Mouse (Mus musculus): ENCODE data around the gene H2afy.
"Not testable (repeated sequence)": the region's sequence is repeated elsewhere in the genome, so short reads cannot be mapped to it uniquely, and the experiment has no call there.

H2afy gene

DNA sequence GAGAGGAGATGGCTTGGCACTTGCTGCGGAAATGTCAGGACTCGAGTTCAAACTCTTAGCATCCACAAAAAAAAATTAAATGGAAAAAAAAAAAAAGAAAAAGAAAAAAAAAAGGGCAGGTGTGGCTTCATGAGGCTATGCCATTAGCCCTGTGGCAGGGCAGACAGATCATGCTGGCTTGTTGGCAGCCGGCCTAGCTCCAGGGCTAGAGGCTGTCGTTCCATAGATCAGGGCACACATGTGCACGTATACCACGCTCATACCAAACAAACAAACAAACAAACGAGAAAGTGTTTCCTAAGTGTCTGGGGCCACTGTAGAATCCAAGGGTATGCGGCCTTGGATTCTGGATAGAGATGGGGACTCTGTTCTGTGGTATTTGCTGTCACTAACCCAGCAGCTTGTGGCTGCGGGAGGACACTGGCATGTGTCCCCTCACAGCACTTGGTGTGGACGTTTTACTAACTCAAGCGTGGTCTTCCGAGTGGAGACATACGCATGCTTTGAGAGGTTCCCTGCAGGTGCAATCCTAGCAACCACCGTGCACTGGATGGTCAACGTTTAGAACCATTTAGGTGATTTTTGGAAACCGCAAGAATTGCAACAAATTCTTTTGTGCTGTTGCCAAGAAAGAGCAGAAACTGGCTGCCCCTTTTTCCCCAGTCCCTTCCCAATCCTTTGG, 64.4 kb downstream of the H2afy start:
- DNase-seq (ENCODE audit: low spot score) = no peak

DNA sequence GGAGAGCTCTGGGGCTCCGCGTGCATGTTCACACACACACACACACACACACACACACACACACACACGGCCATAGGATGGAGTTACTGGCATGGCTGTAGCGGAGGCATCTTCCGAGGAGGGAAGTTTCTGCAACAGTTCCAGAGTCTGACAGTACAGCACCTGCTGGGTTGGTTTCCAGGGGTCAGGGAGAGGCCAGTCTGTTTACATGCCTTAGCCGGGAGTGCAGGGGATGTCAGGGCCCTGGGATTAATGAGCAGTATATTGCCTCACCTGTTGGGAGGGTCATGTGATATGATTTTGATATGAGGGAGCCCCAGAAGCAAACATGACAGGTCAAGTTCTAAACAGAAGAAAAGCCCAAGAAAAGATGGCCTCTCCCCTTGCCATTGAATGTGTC, 66.5 kb downstream of the H2afy start:
- no peak for DNase-seq (ENCODE audit: low spot score)

DNA sequence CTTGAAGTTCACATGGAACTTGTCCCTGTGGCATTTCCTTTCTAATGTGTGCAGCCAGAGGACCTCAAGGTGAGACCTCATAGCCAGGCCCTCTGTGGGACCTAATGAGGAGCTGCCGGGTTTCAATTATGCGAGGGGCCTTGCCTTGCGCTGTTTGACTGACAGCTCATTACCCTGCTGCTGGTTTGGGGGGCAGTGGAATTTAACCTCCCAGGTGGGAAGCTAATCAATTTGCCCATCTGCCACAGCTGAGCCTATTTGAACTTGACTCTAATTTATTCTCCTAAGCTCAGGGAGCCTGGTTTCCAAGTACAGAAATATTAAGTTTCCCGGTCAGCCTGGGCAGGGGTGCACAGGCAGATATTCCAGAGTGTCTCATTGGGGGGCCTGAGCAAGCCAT, 67.6 kb downstream of the H2afy start:
- no peak for DNase-seq (ENCODE audit: low spot score)

DNA sequence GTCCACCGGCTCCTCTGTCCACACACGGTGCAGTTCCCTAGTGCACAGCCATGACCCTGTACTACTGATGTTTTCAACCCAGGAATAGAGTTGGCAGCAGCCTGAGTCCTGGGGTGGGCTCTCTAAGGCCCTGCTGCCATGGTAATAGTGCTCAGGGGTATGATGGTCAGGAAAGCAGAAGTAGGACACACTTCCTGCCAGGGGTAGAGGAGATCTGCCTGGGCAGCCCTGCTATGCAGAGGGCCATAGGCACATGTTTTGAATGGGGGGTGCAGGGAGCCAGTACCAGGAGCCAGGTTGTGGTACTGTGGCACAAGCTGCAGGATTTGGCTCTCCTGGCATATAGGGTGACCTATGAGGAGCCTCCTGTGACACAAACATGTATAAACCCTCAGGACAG, 69.3 kb downstream of the H2afy start:
- DNase-seq (ENCODE audit: low spot score) = no peak

DNA sequence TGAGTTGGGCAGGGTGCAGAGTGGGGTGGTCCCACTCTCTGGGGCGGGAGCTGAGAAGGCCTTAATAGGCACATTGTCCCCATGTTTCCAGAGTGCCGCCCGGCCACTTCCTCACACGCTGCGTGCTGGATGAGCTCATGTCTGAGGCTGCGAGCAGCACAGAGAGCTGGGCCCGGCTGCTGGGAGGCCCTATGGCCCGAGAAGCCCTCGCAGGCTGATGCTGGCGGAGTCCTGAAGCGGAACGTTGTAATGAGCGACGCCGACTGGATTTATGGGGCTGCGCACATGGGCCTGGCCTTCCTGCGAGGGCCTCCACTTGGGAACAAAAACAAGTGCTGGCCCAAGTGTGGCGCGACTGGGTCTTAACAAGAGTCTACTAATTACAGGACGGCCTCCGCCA, 70.0 kb downstream of the H2afy start:
- no peak for DNase-seq (ENCODE audit: low spot score)

DNA sequence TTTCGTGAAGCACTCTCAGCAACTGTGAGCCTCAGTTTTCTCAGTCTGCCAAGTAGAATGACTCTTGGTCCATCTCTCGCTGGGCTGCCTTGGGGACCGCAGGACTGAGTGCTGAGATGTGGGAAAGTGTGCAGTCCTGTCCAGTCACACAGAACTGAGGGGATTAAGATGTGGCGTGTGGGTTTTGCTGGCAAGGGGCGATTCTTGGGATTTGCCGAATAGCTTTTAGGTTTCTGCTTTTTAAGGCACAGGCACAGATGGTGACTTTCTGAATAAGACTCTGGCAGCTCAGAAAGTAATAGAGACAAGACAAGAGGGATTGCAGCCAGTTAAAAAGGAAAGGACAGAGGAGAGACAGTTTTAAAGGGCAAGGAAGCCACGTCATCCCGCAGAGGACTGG, 78.4 kb downstream of the H2afy start:
- no peak for DNase-seq (ENCODE audit: low spot score)

DNA sequence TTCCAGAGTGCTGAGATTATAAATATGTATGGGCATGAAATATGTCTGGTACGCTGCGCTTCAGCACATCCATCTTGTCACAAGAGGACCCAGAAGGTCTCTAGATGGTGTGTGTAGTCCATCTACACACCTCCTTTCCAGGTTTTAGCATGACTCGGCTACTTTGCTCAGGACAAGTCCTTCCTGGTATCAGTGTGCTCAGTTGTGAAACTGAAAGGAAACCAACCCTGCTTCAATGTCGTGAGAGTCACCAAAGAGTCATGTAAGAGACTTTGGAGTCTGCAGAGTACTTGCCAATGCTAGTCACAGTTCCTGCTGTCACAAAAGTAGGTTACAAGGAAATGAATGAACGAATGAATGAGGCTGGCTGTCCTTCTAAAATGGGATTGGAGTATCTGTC, 80.4 kb downstream of the H2afy start:
- DNase-seq (ENCODE audit: low spot score) = no peak

DNA sequence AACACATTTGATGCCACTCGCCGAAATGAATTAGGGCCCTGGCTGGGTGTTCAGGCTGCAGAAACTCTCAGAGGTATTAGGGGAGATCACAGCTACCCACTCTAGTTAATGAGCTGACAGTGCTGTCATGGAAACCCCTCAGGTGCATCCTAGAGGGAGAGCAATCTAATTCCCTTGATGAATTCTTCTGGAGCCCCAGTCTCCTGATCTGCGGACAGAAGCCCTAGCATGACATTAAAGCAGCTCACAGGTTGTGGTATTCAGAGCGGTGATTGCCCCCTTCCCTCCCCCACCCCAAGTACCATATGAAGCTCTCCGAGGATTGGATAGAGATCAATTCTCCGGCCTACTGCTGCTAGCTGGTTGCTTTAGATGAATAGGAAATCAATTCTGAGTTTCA, 82.1 kb downstream of the H2afy start:
- DNase-seq (ENCODE audit: low spot score) = no peak

DNA sequence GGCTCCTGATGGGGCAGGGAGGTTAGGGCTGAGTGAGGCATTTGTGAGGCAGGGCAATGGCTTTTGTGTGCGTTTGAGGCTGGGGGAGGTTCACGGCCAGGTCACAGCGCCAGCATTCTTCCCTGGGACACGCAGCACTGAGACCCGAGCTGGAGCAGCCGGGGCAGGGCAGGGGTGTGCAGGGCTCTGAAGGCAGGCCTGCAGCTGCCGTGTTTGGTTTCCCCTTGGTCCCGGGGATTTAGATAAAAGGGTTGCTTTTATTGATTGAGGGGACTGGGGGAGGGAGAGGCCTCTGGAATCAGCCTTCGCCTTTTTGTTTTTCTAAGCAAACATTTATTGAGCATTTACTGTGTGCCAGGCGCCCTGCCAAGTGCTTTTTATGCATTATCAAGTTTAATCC, 83.4 kb downstream of the H2afy start:
- DNase-seq (ENCODE audit: low spot score) = no peak

DNA sequence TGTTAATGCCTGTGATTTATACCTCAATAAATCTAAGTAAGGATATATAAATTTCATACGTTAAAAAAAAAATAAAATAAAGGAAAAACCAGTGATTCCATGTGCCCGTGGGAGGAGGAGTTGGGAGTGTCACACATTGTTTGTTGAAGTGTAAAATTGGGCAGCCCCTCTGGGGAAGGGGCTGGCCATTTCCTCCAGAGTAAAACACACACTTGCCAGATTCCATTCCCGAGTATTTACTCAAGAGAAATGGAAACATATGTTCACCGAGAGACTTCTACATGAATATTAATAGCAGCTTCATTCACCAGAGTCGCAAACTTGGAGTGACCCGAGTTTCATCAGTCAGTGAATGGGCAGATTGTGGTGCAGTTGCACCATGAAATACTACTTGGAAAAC, 85.9 kb downstream of the H2afy start:
- no peak for DNase-seq (ENCODE audit: low spot score)

DNA sequence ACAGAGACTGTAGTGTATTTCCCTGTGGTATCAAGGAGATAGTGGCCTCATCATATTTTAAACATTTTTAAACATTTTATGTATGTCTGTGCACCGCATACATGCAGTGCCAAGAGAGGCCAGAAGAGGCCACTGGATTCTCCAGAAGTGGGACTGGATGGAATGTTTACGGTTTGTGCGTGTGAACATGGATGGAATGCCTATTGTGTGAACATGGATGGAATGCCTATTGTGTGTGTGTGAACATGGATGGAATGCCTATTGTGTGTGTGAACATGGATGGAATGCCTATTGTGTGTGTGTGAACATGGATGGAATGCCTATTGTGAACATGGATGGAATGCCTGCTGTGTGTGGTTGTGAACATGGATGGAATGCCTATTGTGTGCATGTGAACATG, 93.9 kb downstream of the H2afy start:
- no peak for DNase-seq (ENCODE audit: low spot score)

DNA sequence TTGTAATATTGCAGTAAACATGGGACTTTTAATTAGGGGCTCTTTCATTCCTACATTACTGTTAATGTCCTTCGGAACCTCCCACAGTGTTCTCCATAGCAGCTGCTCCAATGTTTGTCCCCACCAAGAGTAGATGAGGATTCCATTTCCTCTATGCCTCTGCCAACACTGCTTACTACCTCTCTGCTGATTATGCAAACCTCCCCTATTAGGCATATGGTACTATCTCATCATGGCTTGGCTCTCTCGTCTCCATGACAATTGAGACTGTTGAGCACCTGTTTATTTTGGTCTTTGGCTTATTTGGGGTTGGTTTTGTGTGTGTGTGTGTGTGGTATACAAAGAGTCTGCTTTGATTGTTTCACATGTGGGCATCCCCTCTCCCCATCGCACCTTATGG, 95.5 kb downstream of the H2afy start:
- DNase-seq (ENCODE audit: low spot score) = peak; percentile 35

DNA sequence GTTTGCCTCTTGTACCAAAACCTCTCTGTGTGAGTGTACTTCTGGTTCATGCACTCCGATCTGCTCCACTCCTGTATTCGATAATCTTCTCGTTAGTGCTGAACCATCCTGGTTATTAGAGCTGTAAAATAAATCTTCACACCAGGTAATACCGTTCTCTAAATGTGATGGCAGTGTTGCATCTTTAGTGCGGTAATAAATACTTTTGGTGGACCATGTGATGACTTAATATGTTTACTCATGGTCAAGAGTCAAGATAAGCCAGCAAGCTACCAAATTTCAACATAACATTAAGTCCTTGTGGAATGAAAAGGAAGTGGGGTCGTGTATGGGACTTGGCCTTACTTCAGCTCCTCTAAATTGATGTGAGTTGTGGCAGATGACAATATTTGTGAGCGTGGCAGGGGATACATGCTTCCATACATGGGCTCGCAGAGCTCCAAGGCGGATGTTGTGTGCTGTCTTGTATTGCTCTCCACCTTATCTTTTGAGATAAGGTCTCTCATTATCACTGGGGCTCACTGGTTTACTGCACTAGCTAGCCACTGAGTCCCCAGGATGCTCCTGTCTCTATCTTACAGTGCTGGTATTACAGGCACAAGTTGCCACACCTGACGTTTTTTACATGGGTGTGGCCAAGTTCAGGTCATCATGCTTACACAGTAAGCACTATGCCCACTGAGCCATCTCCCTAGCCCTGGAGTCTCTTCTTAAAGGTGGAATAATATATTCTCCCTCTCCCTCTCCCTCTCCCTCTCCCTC, 96.4 kb downstream of the H2afy start:
- no peak for DNase-seq (ENCODE audit: low spot score)

DNA sequence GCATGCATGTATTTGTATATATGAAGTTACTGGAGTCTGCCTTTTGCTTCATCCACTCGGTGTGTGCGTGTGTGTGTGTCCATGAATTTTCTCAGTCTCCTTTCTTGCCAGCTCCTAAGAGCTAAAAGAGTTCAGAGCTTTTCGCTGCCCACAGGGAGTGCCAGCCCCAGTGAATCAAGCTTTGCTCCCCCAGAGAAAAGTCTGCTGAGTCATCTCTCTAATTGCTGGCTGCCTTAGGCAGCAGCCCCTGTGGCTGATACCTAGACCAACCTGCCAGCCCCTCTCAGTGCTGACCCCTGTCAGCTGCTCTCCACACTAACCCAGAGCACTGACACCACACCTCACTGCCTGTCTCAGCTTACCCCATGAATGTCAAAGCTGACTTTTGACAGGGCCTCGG, 107.2 kb downstream of the H2afy start:
- no peak for DNase-seq (ENCODE audit: low spot score)

DNA sequence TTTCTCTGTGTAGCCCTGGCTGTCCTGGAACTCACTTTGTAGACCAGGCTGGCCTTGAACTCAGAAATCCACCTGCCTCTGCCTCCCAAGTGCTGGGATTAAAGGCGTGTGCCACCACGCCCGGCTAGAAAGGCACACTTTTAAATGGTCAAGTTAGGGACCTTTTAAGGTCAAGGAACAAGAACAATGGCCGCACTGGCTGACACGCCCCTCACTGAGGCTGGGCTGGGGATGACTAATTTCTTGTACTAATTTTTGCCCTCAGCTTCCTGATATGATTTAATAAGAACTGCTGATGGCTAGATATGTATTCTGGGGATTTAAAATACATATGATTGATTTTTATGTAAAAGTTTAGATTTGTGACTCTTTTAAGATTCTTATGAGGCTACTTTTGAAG, 108.2 kb downstream of the H2afy start:
- not testable (repeated sequence) for DNase-seq (ENCODE audit: low spot score)

DNA sequence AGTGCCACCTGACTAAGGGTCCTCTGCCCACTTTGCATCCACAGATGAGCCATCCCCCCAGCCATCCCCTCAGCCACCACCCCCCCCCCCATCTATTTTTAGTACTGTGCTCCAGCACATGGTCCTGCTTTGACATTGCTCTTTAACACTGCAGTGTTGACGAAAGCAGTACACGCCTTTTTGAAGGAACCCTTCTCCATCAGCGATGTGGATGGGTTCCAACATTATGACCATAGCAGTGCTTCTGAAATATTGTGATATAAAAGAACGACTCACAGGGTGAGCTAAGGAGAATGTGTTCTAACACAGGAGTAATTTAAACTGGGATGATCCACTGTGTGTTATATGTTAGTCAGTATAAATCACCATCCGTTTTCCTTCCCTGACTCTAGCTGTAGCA, 109.5 kb downstream of the H2afy start:
- DNase-seq (ENCODE audit: low spot score) = no peak

DNA sequence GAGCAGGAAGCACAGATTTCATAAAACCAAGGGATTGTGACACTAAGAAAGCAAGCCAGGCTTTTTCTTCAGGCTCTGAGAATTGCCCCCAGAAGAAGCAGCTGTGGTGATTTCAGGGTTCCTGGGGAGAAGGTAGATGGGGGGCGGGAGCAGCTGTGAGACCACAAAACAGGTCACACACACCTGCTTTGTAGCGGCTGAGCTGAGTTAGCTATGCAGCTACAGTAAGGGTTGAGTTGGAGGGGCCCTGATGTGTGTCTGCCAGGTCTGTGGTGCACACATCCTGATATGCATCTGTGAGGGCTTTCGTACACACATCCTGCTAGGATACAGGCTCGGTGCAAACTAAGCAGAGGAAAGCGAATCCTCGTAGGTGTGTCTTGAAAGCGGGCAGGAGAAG, 110.1 kb downstream of the H2afy start:
- DNase-seq (ENCODE audit: low spot score) = no peak

DNA sequence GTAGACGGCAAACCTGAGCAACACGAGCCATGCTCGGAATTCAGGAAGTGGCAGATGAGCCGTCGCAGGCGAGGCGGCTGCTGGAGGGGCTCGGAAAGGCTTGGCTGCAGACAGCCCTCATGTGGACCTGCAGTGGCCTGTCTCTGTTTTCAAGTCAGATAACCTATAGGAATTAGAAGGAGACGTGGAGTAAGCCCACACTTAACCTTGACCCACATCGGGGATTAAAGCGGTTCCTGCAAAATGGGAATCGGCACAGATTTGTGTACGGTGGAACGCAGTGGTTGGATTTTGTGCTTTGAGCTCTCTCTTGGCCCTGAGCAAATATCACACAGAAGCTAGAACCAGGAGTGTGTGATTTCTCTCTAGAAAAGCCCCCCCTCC, 111.1 kb downstream of the H2afy start:
- DNase-seq (ENCODE audit: low spot score) = no peak

DNA sequence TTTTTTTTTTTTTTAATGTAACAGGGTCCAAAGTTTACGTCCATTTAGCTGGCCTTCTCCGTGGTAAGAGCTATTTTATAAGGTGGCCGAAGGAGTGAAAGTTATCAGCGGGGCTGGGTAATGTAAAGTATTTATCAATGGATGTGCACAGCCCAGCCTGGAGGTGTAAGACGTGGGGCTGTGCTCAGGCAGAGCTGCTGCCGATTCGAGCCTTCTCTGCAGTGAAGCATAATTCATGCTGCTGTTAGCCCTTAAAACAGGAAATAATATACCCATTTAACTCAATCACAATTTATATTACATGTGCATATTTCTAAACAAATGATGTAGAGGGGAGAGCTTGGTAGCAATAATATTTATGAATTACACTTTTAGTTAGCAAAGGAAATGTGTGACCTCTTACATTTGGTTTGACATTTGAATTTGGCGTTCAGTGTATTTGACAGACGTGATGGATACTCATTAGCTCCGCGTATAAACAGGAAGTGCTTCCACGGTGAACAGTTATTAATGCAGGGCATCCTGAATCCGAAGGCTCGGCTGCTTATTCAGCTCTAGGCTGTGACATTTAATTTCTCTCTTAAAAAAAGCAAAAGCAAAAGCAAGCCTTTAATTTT, 111.6 kb downstream of the H2afy start:
- no peak for DNase-seq (ENCODE audit: low spot score)

Data from layer of hippocampus, adult 9-10 months (tissue).